Mouse (Mus musculus): ENCODE measurements around the gene Trim75.

- TF ChIP-seq POLR2A (IDR thresholded peaks at IDR 0.05; ENCODE audit: control insufficient read depth, extremely low read depth, insufficient read depth, low read length, poor library complexity) (no peak), CTCF (IDR thresholded peaks at IDR 0.05; ENCODE audit: borderline replicate concordance, control insufficient read depth, extremely low read depth, insufficient read depth, low read length, poor library complexity) (no peak)
Measured at GRCm38 (mm10) chr8:65030735-65031485, 43.3 kb upstream of the Trim75 start.

Measured in thymus, adult 2 months (tissue).